Mouse (Mus musculus) hindbrain, embryonic 15.5 days (tissue): ENCODE results near the gene Ptprk. TPM values are rescaled to one million over a fixed set of nuclear protein-coding genes. Genes with fewer than 3 reads are reported as not detected.
A peak's percentile ranks its signal among the peaks of the same experiment; 100 is the strongest.

Source experiments
- ATAC-seq: fragments of 200-750 bp; cut with Nextera tagmentation; 2 replicates; pipeline ENCODE4 v1.8.0; 2017; ENCODE audit warnings: low read depth, moderate number of reproducible peaks, moderate TSS enrichment; ENCODE audit not compliant: low FRiP score
- H3K27ac ChIP-seq: fragments of 300-500 bp; sonication (generic); replicated peaks from 2 replicates; pipeline ENCODE4 v1.5.1; 2015; ENCODE audit warnings: mild to moderate bottlenecking, inconsistent platforms
- H3K27me3 ChIP-seq: fragments of 300-500 bp; sonication (generic); 2 replicates; pipeline ENCODE4 v1.6.1; 2015; ENCODE audit warnings: control low read depth, inconsistent platforms
- H3K36me3 ChIP-seq: fragments of 300-500 bp; sonication (generic); 2 replicates; pipeline ENCODE4 v1.6.1; 2015; ENCODE audit warnings: control low read depth, inconsistent platforms
- H3K4me1 ChIP-seq: fragments of 300-500 bp; sonication (generic); replicated peaks from 2 replicates; pipeline ENCODE4 v1.6.1; 2015; ENCODE audit warnings: control low read depth, inconsistent platforms
- H3K4me2 ChIP-seq: fragments of 300-500 bp; sonication (generic); 2 replicates; pipeline ENCODE4 v1.6.1; 2015; ENCODE audit warnings: moderate library complexity, mild to moderate bottlenecking, inconsistent platforms
- H3K4me3 ChIP-seq: fragments of 300-500 bp; sonication (generic); 2 replicates; pipeline ENCODE4 v1.5.1; 2015; ENCODE audit warnings: mild to moderate bottlenecking, inconsistent platforms
- H3K9ac ChIP-seq: fragments of 300-500 bp; sonication (generic); 2 replicates; pipeline ENCODE4 v1.6.1; 2015; ENCODE audit warnings: inconsistent platforms
- H3K9me3 ChIP-seq: fragments of 300-500 bp; sonication (generic); 2 replicates; pipeline ENCODE4 v1.6.1; 2016; ENCODE audit warnings: control low read depth, inconsistent platforms
- WGBS: fragments of 180-500 bp; shearing (Covaris S2); methylation state at CpG from one replicate; pipeline ENCODE4 v1.1.7; 2015; 5-methylcytosine and 5-hydroxymethylcytosine counted together
- polyA plus RNA-seq: library from polyadenylated mRNA; unstranded; fragments of >200 nt; fragmentation: Nextera tagmentation; extraction: Ambion mirVana; gene quantifications from 2 replicates; pipeline ENCODE4 v1.2.1, GENCODE M21; 2015

The Ptprk gene
- polyA plus RNA-seq, 1 experiment from 2014 or later: 33.6 TPM

DNA sequence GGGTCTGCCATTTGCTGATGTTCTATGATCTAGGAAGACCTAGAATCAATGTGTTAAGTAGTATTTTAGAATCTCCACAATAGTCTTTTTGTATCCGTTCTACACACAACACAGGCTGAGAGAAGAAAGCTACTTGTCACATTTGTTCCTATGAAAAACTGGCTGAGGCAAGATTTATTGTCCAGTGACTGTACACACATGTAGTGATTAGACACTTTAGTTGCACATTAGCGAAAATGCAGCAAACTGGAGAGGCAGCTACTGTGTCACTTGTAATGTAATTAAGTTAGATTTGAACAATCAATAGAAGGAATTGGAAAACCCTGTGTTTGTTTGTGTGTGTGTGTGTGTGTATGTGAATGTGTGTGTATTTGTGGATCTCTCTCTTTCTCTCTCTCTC lies 8.6 kb downstream of the Ptprk start:
- H3K4me3 ChIP-seq: no peak overlapping the region
- H3K36me3 ChIP-seq: no peaks in the 10 kb centered on the region
- H3K27me3 ChIP-seq: no peaks in the 10 kb centered on the region
- H3K9ac ChIP-seq: no peak overlapping the region
- WGBS: 69% methylated on average over 2 of the region's 2 CpGs
- H3K4me1 ChIP-seq: 0 out of 2 replicates have a peak, but pooled peaks cover 5% of the 10 kb centered on the region
- no peak for ATAC-seq
- no peaks in the 10 kb centered on the region for H3K9me3 ChIP-seq
- H3K4me2 ChIP-seq: no peak overlapping the region
- no peak overlapping the region for H3K27ac ChIP-seq

DNA sequence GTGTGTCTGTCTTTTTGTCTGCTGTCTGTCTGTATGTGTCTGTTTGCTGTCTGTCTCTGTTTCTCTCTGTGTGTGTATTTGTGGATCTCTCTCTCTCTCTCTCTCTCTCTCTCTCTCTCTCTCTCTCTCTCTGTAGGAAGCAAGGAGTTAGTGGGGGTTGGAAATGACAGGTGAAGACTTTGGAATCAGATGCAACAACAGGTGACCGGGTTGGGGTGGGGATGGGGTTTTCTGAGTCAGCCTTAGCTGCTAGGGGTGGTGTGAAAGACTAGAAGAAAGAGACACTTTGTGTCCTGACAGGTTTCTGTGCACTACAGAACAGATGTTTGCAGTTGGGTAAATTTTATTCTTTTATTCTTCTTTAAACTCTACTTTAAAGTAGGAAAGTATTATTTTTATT lies 9.0 kb downstream of the Ptprk start:
- Histone ChIP-seq H3K4me1 (0 out of 2 replicates have a peak, but pooled peaks cover 5% of the 10 kb centered on the region), H3K27ac (no peak overlapping the region), H3K4me2 (no peak overlapping the region), H3K27me3 (no peaks in the 10 kb centered on the region), H3K4me3 (no peak overlapping the region), H3K9me3 (no peaks in the 10 kb centered on the region), H3K9ac (no peak overlapping the region), H3K36me3 (no peaks in the 10 kb centered on the region)
- no peak for ATAC-seq
- WGBS: 82% methylated on average over 1 of the region's 1 CpGs

- H3K27ac ChIP-seq: no peak overlapping the region
- no peaks in the 10 kb centered on the region for H3K27me3 ChIP-seq
- H3K4me3 ChIP-seq: no peak overlapping the region
- WGBS: 71% methylated on average over 6 of the region's 6 CpGs
- H3K36me3 ChIP-seq: no peaks in the 10 kb centered on the region
- no peaks in the 10 kb centered on the region for H3K9me3 ChIP-seq
- ATAC-seq: no peak
- H3K4me1 ChIP-seq: no peaks in the 10 kb centered on the region
- no peak overlapping the region for H3K9ac ChIP-seq
- no peak overlapping the region for H3K4me2 ChIP-seq
These were observed 12.7 kb downstream of the Ptprk start for GRCm38 (mm10) chr10:28087341-28087740.

GRCm38 (mm10) chr10:28087749-28088148 lies 13.1 kb downstream of the Ptprk start:
- Histone ChIP-seq H3K4me1 (no peaks in the 10 kb centered on the region), H3K4me2 (no peak overlapping the region), H3K27ac (no peak overlapping the region), H3K9me3 (no peaks in the 10 kb centered on the region), H3K9ac (no peak overlapping the region), H3K4me3 (no peak overlapping the region), H3K36me3 (no peaks in the 10 kb centered on the region), H3K27me3 (no peaks in the 10 kb centered on the region)
- ATAC-seq: no peak
- 65% methylated on average over 3 of the region's 3 CpGs for WGBS

- Histone ChIP-seq H3K4me3 (no peak overlapping the region), H3K36me3 (no peaks in the 10 kb centered on the region), H3K9me3 (no peaks in the 10 kb centered on the region), H3K4me1 (no peaks in the 10 kb centered on the region; the same call in 1 of the 2 replicates), H3K27me3 (no peaks in the 10 kb centered on the region), H3K9ac (no peak overlapping the region), H3K4me2 (no peak overlapping the region), H3K27ac (no peak overlapping the region)
- ATAC-seq: no peak
These were observed 21.4 kb downstream of the Ptprk start for GRCm38 (mm10) chr10:28096007-28096406.

- 48% methylated on average over 7 of the region's 7 CpGs for WGBS
- peak; percentile 79 for ATAC-seq
- no peaks in the 10 kb centered on the region for H3K9me3 ChIP-seq
These were observed 23.0 kb downstream of the Ptprk start for GRCm38 (mm10) chr10:28097637-28098036.

GRCm38 (mm10) chr10:28098923-28099322 lies 24.3 kb downstream of the Ptprk start:
- WGBS: 65% methylated on average over 2 of the region's 2 CpGs
- Histone ChIP-seq H3K4me3 (no peak overlapping the region), H3K9ac (no peak overlapping the region), H3K27me3 (no peaks in the 10 kb centered on the region), H3K36me3 (no peaks in the 10 kb centered on the region), H3K4me1 (no peaks in the 10 kb centered on the region; the same call in 1 of the 2 replicates), H3K27ac (no peak overlapping the region), H3K4me2 (no peak overlapping the region), H3K9me3 (no peaks in the 10 kb centered on the region)
- ATAC-seq: no peak

More at GRCm38 (mm10) chr10:28097637-28098036, 23.0 kb downstream of the Ptprk start:
- Histone ChIP-seq H3K4me1 (no peaks in the 10 kb centered on the region; the same call in 1 of the 2 replicates), H3K27ac (no peak overlapping the region), H3K4me3 (no peak overlapping the region), H3K9ac (no peak overlapping the region), H3K4me2 (no peak overlapping the region), H3K27me3 (no peaks in the 10 kb centered on the region), H3K36me3 (no peaks in the 10 kb centered on the region)

DNA sequence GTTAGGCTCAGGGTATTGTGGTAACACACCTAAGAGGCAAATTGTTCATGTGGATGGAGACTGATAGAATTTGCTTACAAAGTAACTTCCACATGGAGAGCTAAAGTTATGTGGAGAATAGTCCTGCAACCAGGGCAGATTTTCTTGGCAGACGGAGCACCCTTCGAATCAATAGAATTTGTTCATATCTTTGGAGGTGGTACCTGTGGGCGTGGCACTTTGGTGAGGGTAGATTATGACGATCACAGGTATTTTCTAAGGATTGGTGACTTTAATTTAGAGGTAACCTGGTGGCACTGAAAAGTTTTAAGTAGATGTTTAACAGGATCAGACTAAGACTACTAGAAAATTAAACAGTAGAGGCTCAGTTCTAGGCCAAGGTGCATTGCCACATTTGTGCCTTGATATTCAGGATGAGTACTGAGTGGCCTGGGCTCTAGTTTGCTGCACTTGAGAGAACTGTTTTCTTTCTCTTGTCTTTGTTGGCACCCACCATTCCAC lies 28.8 kb downstream of the Ptprk start:
- H3K27ac ChIP-seq: no peak overlapping the region
- H3K36me3 ChIP-seq: no peaks in the 10 kb centered on the region
- no peak overlapping the region for H3K4me3 ChIP-seq
- no peak for ATAC-seq
- no peak overlapping the region for H3K9ac ChIP-seq
- no peak overlapping the region for H3K4me2 ChIP-seq
- no peaks in the 10 kb centered on the region for H3K9me3 ChIP-seq
- no peaks in the 10 kb centered on the region for H3K27me3 ChIP-seq
- H3K4me1 ChIP-seq: no peaks in the 10 kb centered on the region
- WGBS: 98% methylated on average over 4 of the region's 4 CpGs

DNA sequence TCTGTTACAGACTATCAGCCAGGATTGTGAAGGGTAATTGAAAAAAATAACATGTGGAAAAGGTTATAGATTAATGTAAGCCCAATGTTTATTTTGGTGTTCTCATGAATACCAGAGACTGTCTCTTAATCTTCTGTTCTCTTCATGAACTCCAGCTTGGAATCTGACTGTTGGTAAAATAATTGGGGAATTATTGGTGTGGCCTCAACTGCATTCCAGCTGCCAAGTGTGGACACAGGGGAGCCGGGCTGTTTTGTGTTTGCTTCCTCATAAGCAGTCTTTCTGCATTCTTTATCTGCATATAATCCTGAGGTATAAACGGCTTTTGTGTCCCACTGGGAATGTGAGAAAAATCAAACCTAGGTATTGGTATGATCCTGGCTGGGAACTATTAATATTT lies 29.3 kb downstream of the Ptprk start:
- Histone ChIP-seq H3K9ac (no peak overlapping the region), H3K27me3 (no peaks in the 10 kb centered on the region), H3K4me3 (no peak overlapping the region), H3K4me1 (no peaks in the 10 kb centered on the region), H3K9me3 (no peaks in the 10 kb centered on the region), H3K36me3 (no peaks in the 10 kb centered on the region), H3K27ac (no peak overlapping the region), H3K4me2 (no peak overlapping the region)
- 63% methylated on average over 2 of the region's 2 CpGs for WGBS
- ATAC-seq: no peak

GRCm38 (mm10) chr10:28105247-28105646 lies 30.6 kb downstream of the Ptprk start:
- no peaks in the 10 kb centered on the region for H3K27me3 ChIP-seq
- no peak overlapping the region for H3K9ac ChIP-seq
- no peak overlapping the region for H3K27ac ChIP-seq
- H3K4me2 ChIP-seq: no peak overlapping the region
- no peaks in the 10 kb centered on the region for H3K4me1 ChIP-seq
- H3K36me3 ChIP-seq: no peaks in the 10 kb centered on the region
- H3K9me3 ChIP-seq: no peaks in the 10 kb centered on the region
- 82% methylated on average over 6 of the region's 6 CpGs for WGBS
- no peak overlapping the region for H3K4me3 ChIP-seq
- ATAC-seq: no peak

GRCm38 (mm10) chr10:28112826-28113589 lies 38.4 kb downstream of the Ptprk start:
- WGBS: 82% methylated on average over 8 of the region's 8 CpGs
- no peak for ATAC-seq
- H3K9ac ChIP-seq: no peak overlapping the region
- H3K27me3 ChIP-seq: no peaks in the 10 kb centered on the region
- no peak overlapping the region for H3K27ac ChIP-seq
- H3K4me1 ChIP-seq: no peaks in the 10 kb centered on the region
- H3K4me2 ChIP-seq: no peak overlapping the region
- no peaks in the 10 kb centered on the region for H3K36me3 ChIP-seq
- H3K4me3 ChIP-seq: no peak overlapping the region
- no peaks in the 10 kb centered on the region for H3K9me3 ChIP-seq

DNA sequence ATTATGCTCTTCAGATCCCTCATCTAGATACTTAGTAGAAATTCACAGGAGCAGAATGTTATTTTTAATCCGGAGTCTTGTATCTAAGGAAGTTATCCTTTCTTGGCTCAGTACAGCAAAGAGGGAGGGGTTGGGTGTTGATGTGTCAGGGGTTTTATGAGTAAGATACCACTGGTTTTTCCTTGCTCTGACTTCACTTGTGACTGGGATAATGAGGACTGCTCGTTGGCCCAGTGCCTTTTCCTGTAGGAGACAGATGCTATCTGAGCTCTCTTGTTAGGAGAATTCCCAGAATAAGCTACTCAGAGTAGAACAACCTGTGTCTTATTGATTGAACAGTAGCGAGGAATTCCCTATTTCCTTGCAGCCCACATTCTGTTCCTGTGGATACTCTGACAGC lies 39.3 kb downstream of the Ptprk start:
- no peaks in the 10 kb centered on the region for H3K36me3 ChIP-seq
- WGBS: 63% methylated on average over 3 of the region's 3 CpGs
- H3K4me3 ChIP-seq: no peak overlapping the region
- H3K4me2 ChIP-seq: no peak overlapping the region
- no peak overlapping the region for H3K9ac ChIP-seq
- no peaks in the 10 kb centered on the region for H3K9me3 ChIP-seq
- no peak overlapping the region for H3K27ac ChIP-seq
- no peaks in the 10 kb centered on the region for H3K4me1 ChIP-seq
- H3K27me3 ChIP-seq: no peaks in the 10 kb centered on the region
- ATAC-seq: no peak

GRCm38 (mm10) chr10:28116982-28117381 lies 42.4 kb downstream of the Ptprk start:
- Histone ChIP-seq H3K9me3 (no peaks in the 10 kb centered on the region), H3K27me3 (no peaks in the 10 kb centered on the region), H3K4me3 (no peak overlapping the region), H3K9ac (no peak overlapping the region), H3K27ac (no peak overlapping the region), H3K4me2 (no peak overlapping the region), H3K36me3 (no peaks in the 10 kb centered on the region), H3K4me1 (no peaks in the 10 kb centered on the region)
- ATAC-seq: no peak
